Mouse (Mus musculus) cerebellum, adult 11 months (tissue): ENCODE data around the gene Cfap126.
A peak's percentile ranks its signal among the peaks of the same experiment; 100 is the strongest.
"Not testable (repeated sequence)": the region's sequence is repeated elsewhere in the genome, so short reads cannot be mapped to it uniquely, and the experiment has no call there.

Experiments used
- DNase-seq: peaks from one replicate; pipeline ENCODE4 v3.0.0; 2022

Cfap126 gene

DNA sequence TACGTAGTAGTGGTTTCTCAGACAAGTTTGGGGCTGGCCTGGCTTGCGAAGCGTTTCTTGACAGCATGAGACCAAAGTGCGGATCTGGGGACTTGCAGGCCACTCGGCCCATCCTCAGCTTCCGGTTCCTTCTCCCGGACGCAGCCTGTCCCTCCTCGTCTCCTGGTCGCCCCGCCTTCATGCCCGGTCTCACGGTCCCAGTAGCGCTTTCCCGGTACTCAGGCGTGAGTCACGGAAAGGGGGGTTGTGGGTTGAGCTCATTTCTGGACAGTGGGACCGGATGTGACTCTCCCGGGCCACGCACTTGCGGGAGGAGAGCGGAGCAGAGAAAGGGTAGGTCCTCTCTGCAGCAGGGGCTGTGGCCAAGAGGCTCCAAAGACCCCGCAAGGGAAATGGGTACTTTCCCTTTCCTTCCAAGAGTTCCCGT is at the start of gene Cfap126:
TSS of gene Cfap126 (plus strand) at position 46 of the 427 bp plus-strand sequence.
- DNase-seq: peak; percentile 68

DNA sequence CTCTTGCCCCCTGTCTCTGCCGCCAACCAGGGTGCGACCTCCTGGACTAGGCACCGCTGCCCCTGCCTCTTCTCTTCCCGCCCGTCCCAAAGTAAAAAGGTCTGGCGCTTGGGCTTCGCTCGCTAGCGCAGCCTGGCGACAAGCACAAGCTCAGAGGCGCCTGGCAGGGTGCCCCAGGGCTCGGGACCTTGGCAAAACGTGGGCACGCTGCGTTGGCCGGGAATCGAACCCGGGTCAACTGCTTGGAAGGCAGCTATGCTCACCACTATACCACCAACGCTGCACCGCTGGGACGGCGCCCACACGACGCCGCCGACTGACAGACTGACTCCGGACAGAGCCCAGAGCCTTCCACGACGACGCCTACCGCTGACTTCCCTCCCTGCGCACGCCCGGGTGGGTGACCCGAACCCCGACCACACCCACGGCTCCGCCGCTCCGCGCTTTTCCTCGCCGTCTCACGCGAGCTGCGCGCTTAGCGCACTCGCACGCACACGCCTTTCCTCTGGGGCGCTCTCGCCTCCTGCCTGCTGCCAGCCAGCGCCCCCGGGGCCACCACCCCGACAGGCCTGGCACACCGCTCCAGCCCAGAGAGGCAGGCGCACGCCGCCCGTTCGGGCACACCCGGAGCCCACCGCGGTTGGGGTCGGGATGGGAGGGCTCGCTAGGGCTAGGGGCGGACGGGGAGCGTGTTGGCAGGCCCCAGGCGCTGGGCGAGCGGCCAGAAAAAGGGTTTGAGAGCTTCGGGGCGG is 49.1 kb upstream of the Cfap126 start, which contains the start of gene Fcgr3:
TSS of gene Fcgr3 (minus strand) at position 445 of the 752 bp plus-strand sequence.
- DNase-seq: peak; percentile 52

DNA sequence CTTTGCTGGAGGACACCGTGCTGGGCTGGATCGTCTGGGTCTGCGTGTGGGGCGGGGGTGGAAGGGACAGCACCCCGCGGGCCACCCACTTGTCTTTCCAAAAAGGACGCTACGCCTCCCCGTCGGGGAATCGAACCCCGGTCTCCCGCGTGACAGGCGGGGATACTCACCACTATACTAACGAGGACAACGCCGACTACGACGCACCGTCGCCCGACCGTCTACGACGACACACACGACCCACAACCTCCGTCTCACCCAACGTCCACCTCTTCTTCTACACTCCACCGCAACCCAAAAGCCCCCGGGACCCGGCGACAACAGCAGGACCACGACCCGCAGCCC is 48.5 kb upstream of the Cfap126 start:
- not testable (repeated sequence) for DNase-seq

DNA sequence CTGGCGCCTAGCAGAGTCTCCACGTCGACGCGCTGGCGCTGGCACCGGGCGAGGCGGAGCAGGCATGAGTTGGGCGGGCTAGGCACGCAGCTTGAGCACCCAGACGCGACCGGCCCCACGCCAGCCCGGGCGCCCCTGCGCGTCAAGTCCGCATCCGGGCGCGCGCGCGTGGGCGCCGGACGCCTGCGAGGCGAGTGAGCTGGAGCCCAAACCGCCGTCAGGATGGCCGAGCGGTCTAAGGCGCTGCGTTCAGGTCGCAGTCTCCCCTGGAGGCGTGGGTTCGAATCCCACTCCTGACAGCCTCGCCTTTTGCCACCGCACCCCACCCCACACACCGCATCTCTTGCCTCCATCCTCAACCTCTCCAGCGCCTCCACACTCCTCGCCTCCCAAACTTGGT is 48.0 kb upstream of the Cfap126 start:
- not testable (repeated sequence) for DNase-seq

DNA sequence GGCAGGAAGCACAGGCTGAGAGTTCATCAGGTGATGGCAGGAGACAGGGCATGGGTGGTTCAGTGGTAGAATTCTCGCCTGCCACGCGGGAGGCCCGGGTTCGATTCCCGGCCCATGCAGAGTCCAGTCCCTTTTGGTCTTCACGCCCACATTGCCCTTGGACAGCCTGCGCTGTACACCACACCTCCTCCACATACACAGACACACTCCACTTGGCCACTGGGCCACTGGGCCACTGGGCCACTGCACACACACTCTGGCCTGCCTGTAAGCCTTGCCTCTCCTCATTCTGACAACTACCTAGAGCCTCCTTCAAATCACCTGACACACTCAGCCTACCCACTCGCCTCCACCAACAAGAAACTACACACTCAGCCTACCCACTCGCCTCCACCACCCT is 47.1 kb upstream of the Cfap126 start:
- not testable (repeated sequence) for DNase-seq

DNA sequence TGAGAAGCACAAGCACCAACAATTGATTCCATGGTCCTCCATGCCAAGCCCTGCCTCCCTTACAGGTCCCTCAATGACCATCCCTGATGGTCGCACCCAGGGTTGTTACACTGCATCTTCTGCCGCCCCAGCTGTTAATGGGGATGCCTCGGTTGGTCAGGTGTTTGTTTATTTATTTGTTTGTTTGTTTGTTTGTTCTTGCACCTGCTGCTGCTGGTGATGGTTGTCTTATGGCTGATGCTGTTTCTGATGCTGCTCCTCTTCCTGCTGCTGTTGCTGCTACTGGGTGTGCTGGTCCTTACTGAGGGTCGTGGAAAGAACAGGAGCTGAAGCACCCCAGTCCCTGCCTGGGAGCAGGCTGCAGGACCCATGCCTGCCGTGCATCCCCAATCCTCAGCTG is 45.8 kb upstream of the Cfap126 start:
- not testable (repeated sequence) for DNase-seq

DNA sequence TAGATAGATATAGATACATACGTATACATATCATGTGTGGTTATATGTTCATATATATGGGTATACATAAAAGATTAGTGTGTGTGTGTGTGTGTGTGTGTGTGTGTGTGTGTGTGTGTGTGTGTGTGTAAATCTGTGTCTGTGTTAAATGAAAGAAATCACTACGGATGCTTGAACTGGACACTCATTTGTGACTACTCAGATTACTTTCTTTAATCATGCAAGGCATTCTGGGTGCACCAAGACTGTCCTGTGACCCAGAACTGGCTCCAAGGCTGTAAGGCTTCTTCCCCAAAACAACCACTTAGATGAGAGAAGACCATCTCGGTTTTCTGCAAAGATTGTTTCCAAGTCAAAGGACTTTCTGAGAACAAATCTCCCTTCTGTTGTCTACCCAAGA is 44.2 kb upstream of the Cfap126 start:
- DNase-seq: not testable (repeated sequence)

DNA sequence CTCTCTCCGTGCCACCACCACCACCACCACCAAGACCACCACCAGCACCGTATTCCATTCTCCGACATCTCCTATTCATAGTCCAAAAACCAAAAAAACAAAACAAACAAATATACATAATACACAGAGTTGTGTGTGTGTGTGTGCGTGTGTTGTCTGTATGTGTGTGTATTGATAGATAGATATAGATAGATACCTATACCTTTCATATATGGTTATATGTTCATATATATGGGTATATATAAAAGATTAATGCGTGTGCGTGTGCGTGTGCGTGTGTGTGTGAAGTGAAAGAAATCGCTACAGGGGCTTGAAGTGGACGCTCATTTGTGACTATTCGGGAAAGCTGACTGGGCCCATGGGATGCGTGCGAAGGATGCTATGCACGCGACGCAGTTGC is 42.8 kb upstream of the Cfap126 start:
- not testable (repeated sequence) for DNase-seq

DNA sequence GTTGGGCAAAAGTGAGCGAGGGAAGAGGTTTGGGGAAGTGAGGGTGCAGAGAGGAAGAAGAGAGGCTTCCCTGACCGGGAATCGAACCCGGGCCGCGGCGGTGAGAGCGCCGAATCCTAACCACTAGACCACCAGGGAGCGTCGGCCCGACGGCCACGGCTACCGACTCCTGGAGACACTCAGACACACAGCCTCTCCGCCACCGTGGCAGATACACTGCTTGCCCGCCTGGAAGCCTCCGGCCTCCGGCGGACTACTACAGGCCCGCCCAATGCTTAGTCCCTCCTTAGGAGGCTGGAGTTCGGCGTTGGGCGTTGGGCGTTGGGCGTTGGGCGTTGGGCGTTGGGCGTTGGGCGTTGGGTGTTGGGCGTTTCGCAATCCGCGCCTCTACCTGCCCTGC is 42.0 kb upstream of the Cfap126 start:
- DNase-seq: not testable (repeated sequence)

DNA sequence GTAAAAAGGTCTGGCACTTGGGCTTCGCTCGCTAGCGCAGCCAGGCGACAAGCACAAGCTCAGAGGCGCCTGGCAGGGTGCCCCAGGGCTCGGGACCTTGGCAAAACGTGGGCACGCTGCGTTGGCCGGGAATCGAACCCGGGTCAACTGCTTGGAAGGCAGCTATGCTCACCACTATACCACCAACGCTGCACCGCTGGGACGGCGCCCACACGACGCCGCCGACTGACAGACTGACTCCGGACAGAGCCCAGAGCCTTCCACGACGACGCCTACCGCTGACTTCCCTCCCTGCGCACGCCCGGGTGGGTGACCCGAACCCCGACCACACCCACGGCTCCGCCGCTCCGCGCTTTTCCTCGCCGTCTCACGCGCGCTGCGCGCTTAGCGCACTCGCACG is 41.5 kb upstream of the Cfap126 start:
- DNase-seq: not testable (repeated sequence)

DNA sequence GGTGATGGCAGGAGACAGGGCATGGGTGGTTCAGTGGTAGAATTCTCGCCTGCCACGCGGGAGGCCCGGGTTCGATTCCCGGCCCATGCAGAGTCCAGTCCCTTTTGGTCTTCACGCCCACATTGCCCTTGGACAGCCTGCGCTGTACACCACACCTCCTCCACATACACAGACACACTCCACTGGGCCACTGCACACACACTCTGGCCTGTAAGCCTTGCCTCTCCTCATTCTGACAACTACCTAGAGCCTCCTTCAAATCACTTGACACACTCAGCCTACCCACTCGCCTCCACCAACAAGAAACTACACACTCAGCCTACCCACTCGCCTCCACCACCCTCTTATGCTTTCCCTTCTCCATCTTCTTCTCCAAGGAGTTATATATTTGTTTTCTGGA is 39.4 kb upstream of the Cfap126 start:
- DNase-seq: not testable (repeated sequence)

DNA sequence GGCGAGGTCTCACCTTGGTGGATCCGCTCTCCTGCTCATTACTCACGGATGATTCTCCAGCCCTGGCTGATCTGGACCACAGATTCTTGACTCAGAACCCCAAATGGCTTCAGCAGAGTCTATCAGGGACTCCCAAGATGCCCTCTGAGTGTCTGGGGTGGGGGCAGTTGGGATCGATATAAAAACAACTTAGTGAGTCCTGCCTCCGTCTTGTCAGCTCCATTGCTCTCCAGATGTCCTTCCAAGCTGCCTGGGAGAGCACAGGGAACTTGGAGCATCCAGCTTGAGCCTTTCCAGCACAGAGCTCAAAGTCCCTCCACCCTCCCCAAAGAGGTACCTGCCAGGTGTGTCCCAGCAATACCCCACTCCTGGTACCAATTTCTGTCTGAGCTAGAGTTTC is 37.5 kb upstream of the Cfap126 start:
- not testable (repeated sequence) for DNase-seq

DNA sequence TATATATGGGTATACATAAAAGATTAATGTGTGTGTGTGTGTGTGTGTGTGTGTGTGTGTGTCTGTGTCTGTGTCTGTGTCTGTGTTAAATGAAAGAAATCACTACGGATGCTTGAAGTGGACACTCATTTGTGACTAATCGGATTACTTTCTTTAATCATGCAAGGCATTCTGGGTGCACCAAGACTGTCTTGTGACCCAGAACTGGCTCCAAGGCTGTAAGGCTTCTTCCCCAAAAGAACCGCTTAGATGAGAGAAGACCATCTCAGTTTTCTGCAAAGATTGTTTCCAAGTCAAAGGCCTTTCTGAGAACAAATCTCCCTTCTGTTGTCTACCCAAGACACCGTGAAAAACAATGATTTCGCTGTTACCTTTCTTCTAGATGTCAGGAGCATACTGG is 36.5 kb upstream of the Cfap126 start:
- not testable (repeated sequence) for DNase-seq

DNA sequence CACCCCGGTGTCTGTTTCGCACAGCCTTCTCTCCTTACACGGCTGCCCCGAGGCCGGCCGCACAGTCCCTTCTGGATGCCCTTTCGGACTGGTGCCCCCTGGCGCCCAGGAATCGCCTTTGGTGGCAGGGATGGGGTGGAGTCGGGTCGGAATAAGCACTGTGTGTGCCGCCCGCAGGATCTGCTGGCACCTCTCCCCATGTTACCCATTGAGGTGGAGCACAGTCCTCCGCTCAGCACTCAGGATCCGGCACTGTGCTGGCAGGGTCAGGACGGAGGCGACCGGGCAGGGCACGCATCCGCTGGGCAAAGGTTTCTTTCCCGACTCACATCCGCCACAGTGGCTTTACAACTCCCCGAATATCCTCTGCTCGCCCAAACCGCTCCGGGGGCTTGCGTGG is 35.8 kb upstream of the Cfap126 start:
- DNase-seq: not testable (repeated sequence)

DNA sequence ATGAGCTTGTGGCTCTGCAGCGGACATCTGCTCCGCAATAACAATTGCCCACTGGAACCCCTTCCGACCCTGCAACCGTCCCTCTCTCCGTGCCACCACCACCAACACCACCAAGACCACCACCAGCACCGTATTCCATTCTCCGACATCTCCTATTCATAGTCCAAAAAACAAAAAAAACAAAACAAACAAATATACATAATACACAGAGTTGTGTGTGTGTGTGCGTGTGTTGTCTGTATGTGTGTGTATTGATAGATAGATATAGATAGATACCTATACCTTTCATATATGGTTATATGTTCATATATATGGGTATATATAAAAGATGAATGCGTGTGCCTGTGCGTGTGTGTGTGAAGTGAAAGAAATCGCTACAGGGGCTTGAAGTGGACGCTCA is 35.3 kb upstream of the Cfap126 start:
- DNase-seq: not testable (repeated sequence)

DNA sequence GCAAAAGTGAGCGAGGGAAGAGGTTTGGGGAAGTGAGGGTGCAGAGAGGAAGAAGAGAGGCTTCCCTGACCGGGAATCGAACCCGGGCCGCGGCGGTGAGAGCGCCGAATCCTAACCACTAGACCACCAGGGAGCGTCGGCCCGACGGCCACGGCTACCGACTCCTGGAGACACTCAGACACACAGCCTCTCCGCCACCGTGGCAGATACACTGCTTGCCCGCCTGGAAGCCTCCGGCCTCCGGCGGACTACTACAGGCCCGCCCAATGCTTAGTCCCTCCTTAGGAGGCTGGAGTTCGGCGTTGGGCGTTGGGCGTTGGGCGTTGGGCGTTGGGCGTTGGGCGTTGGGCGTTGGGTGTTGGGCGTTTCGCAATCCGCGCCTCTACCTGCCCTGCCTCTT is 34.4 kb upstream of the Cfap126 start:
- not testable (repeated sequence) for DNase-seq

DNA sequence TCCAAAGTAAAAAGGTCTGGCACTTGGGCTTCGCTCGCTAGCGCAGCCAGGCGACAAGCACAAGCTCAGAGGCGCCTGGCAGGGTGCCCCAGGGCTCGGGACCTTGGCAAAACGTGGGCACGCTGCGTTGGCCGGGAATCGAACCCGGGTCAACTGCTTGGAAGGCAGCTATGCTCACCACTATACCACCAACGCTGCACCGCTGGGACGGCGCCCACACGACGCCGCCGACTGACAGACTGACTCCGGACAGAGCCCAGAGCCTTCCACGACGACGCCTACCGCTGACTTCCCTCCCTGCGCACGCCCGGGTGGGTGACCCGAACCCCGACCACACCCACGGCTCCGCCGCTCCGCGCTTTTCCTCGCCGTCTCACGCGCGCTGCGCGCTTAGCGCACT is 33.9 kb upstream of the Cfap126 start:
- DNase-seq: not testable (repeated sequence)

DNA sequence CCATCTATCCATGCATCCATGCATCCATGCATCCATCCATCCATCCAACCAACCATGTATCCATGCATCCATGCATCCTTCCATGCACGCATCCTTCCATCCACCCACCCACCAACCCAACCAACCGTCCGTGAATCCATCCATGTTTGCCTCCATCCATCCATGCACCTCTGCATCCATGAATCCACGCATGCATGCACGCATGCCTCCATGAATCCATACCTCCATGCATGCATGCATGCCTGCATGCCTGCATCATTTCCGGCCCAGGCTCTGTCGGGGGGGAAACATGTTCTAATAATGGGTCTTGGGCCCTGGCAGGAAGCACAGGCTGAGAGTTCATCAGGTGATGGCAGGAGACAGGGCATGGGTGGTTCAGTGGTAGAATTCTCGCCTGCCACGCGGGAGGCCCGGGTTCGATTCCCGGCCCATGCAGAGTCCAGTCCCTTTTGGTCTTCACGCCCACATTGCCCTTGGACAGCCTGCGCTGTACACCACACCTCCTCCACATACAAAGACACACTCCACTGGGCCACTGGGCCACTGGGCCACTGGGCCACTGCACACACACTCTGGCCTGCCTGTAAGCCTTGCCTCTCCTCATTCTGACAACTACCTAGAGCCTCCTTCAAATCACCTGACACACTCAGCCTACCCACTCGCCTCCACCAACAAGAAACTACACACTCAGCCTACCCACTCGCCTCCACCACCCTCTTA is 32.0 kb upstream of the Cfap126 start:
- DNase-seq: not testable (repeated sequence)

DNA sequence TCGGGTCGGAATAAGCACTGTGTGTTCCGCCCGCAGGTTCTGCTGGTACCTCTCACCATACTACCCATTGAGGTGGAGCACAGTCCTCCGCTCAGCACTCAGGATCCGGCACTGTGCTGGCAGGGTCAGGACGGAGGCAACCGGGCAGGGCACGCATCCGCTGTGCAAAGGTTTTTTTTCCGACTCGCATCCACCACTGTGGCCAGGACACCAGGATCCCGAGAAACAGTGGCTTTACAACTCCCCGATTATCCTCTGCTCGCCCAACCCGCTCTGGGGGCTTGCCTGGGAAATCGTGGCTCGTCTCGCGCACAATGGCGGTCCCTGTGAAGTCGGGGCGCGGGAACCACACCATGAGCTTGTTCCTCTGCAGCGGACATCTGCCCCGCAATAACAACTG is 28.0 kb upstream of the Cfap126 start:
- DNase-seq: no peak

DNA sequence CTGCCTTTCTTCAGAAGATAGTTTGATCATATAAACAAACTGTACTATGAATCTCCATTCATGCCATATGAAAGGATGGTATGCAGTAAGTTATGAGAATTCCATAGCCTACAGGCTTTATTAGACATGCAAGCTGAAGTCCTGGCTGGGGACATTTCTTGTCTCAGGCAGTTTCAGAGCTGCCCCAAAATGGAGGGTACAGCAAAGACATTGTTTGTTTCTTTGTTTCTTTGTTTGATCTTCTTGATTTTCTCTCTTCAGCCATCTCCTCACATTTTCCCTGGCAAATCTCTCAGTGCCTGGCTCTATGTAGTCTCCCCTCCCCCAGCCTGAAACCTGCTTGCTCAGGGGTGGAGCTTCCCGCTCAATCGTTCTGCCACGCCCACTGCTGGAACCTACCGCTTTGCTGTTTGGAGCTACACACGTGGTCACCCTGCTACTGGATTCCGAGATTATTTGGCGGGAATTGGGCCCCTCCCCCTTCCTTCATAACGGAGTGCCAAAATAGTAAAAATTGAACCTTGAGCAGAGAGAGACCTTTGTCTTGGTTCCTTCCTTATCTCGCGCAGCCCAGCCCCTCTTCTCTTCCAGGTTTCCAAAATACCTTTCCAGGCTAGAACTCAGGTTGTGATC is 25.4 kb upstream of the Cfap126 start:
- DNase-seq: not testable (repeated sequence)

DNA sequence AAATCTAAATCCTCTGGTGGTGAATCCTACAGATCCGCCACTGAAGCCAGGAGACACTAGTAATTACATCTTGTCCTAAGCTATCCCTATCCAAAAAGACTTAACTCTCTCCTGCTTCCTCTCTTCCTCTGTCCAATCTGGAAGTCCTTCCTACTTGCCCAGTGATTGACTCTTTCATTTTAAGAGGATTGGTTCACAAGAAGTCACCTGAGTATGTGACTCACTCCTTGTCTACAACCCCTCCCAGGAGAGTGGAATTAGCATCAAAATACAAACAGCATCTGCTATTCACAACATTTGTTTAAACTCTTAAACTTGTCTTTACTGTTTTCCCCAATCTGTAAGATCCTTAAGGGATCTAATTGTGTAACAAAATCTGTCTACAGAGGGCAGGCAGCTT is 23.8 kb upstream of the Cfap126 start:
- DNase-seq: no peak

DNA sequence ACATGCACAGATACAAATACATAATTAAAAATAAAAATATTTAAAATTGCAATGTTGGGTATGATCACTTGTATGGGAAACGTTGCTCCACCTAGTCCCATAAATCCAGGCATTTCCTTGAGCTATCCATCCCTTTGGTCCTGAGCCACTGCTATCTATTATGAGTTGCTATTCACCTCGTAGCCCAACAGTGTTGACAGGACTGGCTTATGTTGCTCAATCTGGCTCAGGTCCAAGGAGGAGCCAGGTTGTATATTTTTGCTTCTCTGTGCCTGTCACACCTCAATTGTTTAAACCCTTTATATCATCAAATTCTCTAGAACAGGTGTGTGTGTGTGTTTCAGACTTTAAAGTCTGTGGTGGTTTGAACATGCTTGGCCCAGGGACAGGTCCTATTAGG is 23.0 kb upstream of the Cfap126 start:
- no peak for DNase-seq

DNA sequence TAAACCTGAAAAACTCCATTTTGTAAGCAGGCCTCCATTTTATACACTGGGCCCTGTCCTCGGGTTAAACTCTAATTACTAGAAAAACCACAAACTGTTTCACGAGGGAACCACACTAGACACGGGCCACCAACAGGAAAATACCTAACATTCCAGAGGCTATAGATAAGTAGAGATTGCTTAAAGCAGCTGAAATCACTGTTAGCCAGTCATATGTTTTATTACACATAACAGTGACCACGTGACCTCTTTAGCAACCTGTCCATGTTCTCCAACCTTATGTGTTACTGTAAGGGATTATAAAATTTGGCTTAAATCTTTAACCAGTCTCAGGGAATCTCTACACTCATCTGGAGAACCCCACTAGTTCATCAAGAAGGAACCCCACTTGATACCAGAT is 19.3 kb upstream of the Cfap126 start:
- DNase-seq: no peak
